Mouse (Mus musculus) liver, adult 2 months (tissue): ENCODE data around the gene Endov. TPM values are rescaled to one million over a fixed set of nuclear protein-coding genes. Genes with fewer than 3 reads are reported as not detected.

Source experiments
- DNase-seq: peaks from one replicate; pipeline ENCODE4 v3.0.0-alpha.2; 2011; ENCODE audit warnings: low read depth, low spot score; ENCODE audit errors: extremely low read depth
- H3K27ac ChIP-seq: fragments of 200-500 bp; replicated peaks from 2 replicates; pipeline ENCODE4 v1.5.1; 2012; ENCODE audit warnings: low read depth, mild to moderate bottlenecking, control low read depth, inconsistent platforms, low read length; ENCODE audit not compliant: insufficient read depth
- H3K27me3 ChIP-seq: fragments of 200-500 bp; 2 replicates; pipeline ENCODE4 v1.6.1; 2012; ENCODE audit warnings: mild to moderate bottlenecking, moderate library complexity, low read length, inconsistent platforms; ENCODE audit not compliant: control insufficient read depth, insufficient read depth
- H3K36me3 ChIP-seq: fragments of 200-500 bp; 2 replicates; pipeline ENCODE4 v1.6.1; 2012; ENCODE audit warnings: low read length, inconsistent platforms; ENCODE audit not compliant: control insufficient read depth, insufficient read depth
- H3K4me1 ChIP-seq: fragments of 200-500 bp; 2 replicates; pipeline ENCODE4 v1.6.1; 2011; ENCODE audit warnings: low read length; ENCODE audit not compliant: control insufficient read depth, insufficient read depth
- H3K4me3 ChIP-seq: fragments of 200-500 bp; 2 replicates; pipeline ENCODE4 v1.5.1; 2011; ENCODE audit warnings: low read depth, mild to moderate bottlenecking, control low read depth, low read length, moderate library complexity; ENCODE audit not compliant: insufficient read depth
- H3K79me2 ChIP-seq: fragments of 200-500 bp; 2 replicates; pipeline ENCODE4 v1.6.1; 2012; ENCODE audit warnings: inconsistent platforms, mild to moderate bottlenecking, low read length, moderate library complexity; ENCODE audit not compliant: control insufficient read depth, insufficient read depth
- H3K9ac ChIP-seq: fragments of 200-500 bp; 2 replicates; pipeline ENCODE4 v1.6.1; 2012; ENCODE audit warnings: low read depth, mild to moderate bottlenecking, control low read depth, inconsistent platforms, low read length
- CTCF ChIP-seq: fragments of 200-500 bp; IDR thresholded peaks from 2 replicates; pipeline ENCODE4 v1.5.1; 2011; ENCODE audit warnings: low read depth, low read length, control low read depth
- POLR2A ChIP-seq: fragments of 200-500 bp; IDR thresholded peaks from 2 replicates; pipeline ENCODE4 v1.6.1; 2011; ENCODE audit warnings: low read length, control low read depth; ENCODE audit not compliant: insufficient read depth; ENCODE audit errors: extremely low read depth
- WGBS: fragments of 180-500 bp; shearing (Covaris S2); methylation state at CpG from one replicate; pipeline ENCODE4 v1.1.7; 2018; 5-methylcytosine and 5-hydroxymethylcytosine counted together
- polyA plus RNA-seq: library from polyadenylated mRNA; depleted of rRNA; stranded (reverse); fragments of >200 nt; gene quantifications from 2 replicates; pipeline ENCODE4 v1.2.3, GENCODE M21; 2012
- total RNA-seq: library from RNA; depleted of rRNA; stranded (reverse); fragments of >200 nt; gene quantifications from 2 replicates; pipeline ENCODE4 v1.2.3, GENCODE M21; 2014

Endov gene
- total and polyA plus RNA-seq, 2 experiments, result 2.3 to 9.8 TPM

GRCm38 (mm10) chr11:119520005-119520712, 29.0 kb downstream of the Endov start:
- no peak overlapping the region for H3K9ac ChIP-seq
- 84% methylated on average over 5 of the region's 5 CpGs for WGBS

GRCm38 (mm10) chr11:119520713-119521063, 29.5 kb downstream of the Endov start:
- H3K79me2 ChIP-seq, result no peaks in the 10 kb centered on the region
- no peak for DNase-seq
- H3K9ac ChIP-seq, result no peak overlapping the region
- 0 out of 2 replicates have a peak, but pooled peaks cover 2% of the 10 kb centered on the region for H3K4me1 ChIP-seq
- H3K27me3 ChIP-seq, result no peaks in the 10 kb centered on the region
- TF ChIP-seq CTCF (no peak), POLR2A (no peak)
- no peak overlapping the region for H3K27ac ChIP-seq
- no peak overlapping the region for H3K4me3 ChIP-seq
- no peaks in the 10 kb centered on the region for H3K36me3 ChIP-seq

More at GRCm38 (mm10) chr11:119520005-119520712, 29.0 kb downstream of the Endov start:
- no peaks in the 10 kb centered on the region for H3K27me3 ChIP-seq
- no peaks in the 10 kb centered on the region for H3K36me3 ChIP-seq
- no peak for DNase-seq
- TF ChIP-seq POLR2A (no peak), CTCF (no peak)
- 0 out of 2 replicates have a peak, but pooled peaks cover 2% of the 10 kb centered on the region for H3K4me1 ChIP-seq
- no peak overlapping the region for H3K4me3 ChIP-seq
- no peak overlapping the region for H3K27ac ChIP-seq
- no peaks in the 10 kb centered on the region for H3K79me2 ChIP-seq

- no peak for DNase-seq
Measured at GRCm38 (mm10) chr11:119521920-119522710, 31.0 kb downstream of the Endov start.

GRCm38 (mm10) chr11:119522779-119523178, 31.6 kb downstream of the Endov start:
- Histone ChIP-seq H3K4me1 (0 out of 2 replicates have a peak, but pooled peaks cover 2% of the 10 kb centered on the region), H3K79me2 (no peaks in the 10 kb centered on the region), H3K36me3 (no peaks in the 10 kb centered on the region), H3K9ac (no peak overlapping the region), H3K4me3 (no peak overlapping the region), H3K27me3 (no peaks in the 10 kb centered on the region), H3K27ac (no peak overlapping the region)
- TF ChIP-seq CTCF (no peak), POLR2A (no peak)
- DNase-seq, result no peak
- 66% methylated on average over 8 of the region's 8 CpGs for WGBS

More at GRCm38 (mm10) chr11:119521920-119522710, 31.0 kb downstream of the Endov start:
- no peaks in the 10 kb centered on the region for H3K36me3 ChIP-seq
- H3K27me3 ChIP-seq, result no peaks in the 10 kb centered on the region
- no peak for TF ChIP-seq POLR2A
- WGBS, result 88% methylated on average over 6 of the region's 6 CpGs
- no peak overlapping the region for H3K9ac ChIP-seq
- 0 out of 2 replicates have a peak overlapping the region, but pooled peaks have one; percentile 10 for H3K27ac ChIP-seq
- H3K4me1 ChIP-seq, result 0 out of 2 replicates have a peak, but pooled peaks cover 2% of the 10 kb centered on the region
- no peaks in the 10 kb centered on the region for H3K79me2 ChIP-seq
- no peak overlapping the region for H3K4me3 ChIP-seq

- H3K9ac ChIP-seq, result no peak overlapping the region
- no peak overlapping the region for H3K4me3 ChIP-seq
- H3K36me3 ChIP-seq, result no peaks in the 10 kb centered on the region
- DNase-seq, result no peak
- no peaks in the 10 kb centered on the region for H3K79me2 ChIP-seq
- TF ChIP-seq CTCF (no peak), POLR2A (no peak)
- no peaks in the 10 kb centered on the region for H3K27me3 ChIP-seq
- H3K27ac ChIP-seq, result no peak overlapping the region
- 94% methylated on average over 3 of the region's 3 CpGs for WGBS
- 0 out of 2 replicates have a peak, but pooled peaks cover 2% of the 10 kb centered on the region for H3K4me1 ChIP-seq
Measured at GRCm38 (mm10) chr11:119523392-119523791, 32.2 kb downstream of the Endov start.

GRCm38 (mm10) chr11:119524545-119524949, 33.4 kb downstream of the Endov start:
- DNase-seq, result peak; percentile 62
- Histone ChIP-seq H3K4me3 (peak overlapping the region; percentile 51; the same call in 1 of the 2 replicates), H3K27ac (no peak overlapping the region), H3K36me3 (no peaks in the 10 kb centered on the region), H3K79me2 (no peaks in the 10 kb centered on the region), H3K4me1 (0 out of 2 replicates have a peak, but pooled peaks cover 2% of the 10 kb centered on the region), H3K27me3 (no peaks in the 10 kb centered on the region), H3K9ac (peak overlapping the region; percentile 51)
- 6% methylated on average over 33 of the region's 33 CpGs for WGBS
- no peak for TF ChIP-seq POLR2A
- no peak for TF ChIP-seq CTCF
